Mouse (Mus musculus) thymus, adult 2 months (tissue): ENCODE measurements at regions not wholly inside any gene's neighbourhood (a gene's known extent, or its start where the extent isn't known, plus 50 kb on each side); places are given as distances from the start of the nearest gene placed in this dataset.

Experiments
- DNase-seq: peaks from one replicate; pipeline ENCODE4 v3.0.0; 2021
- H3K27ac ChIP-seq: fragments of 200-500 bp; 2 replicates; pipeline ENCODE4 v1.5.1; 2012; ENCODE audit warnings: low read length, control low read depth; ENCODE audit not compliant: control insufficient read depth, insufficient read depth
- H3K27me3 ChIP-seq: fragments of 200-500 bp; 2 replicates; pipeline ENCODE4 v1.6.1; 2012; ENCODE audit warnings: mild to moderate bottlenecking, low read length, moderate library complexity, mixed read lengths; ENCODE audit not compliant: control insufficient read depth, insufficient read depth
- H3K36me3 ChIP-seq: fragments of 200-500 bp; 2 replicates; pipeline ENCODE4 v1.6.1; 2012; ENCODE audit warnings: mild to moderate bottlenecking, low read length, moderate library complexity; ENCODE audit not compliant: control insufficient read depth, insufficient read depth
- H3K4me1 ChIP-seq: fragments of 200-500 bp; replicated peaks from 2 replicates; pipeline ENCODE4 v1.6.1; 2012; ENCODE audit warnings: low read length; ENCODE audit not compliant: control insufficient read depth, insufficient read depth
- H3K4me3 ChIP-seq: fragments of 200-500 bp; 2 replicates; pipeline ENCODE4 v1.5.1; 2012; ENCODE audit warnings: mild to moderate bottlenecking, low read length, control low read depth, moderate library complexity; ENCODE audit not compliant: control insufficient read depth, insufficient read depth
- CTCF ChIP-seq: fragments of 200-500 bp; IDR thresholded peaks from 2 replicates; pipeline ENCODE4 v1.5.1; 2012; ENCODE audit warnings: mild to moderate bottlenecking, control low read depth, low read length, moderate library complexity, borderline replicate concordance; ENCODE audit not compliant: control insufficient read depth, poor library complexity, insufficient read depth; ENCODE audit errors: extremely low read depth
- POLR2A ChIP-seq: fragments of 200-500 bp; IDR thresholded peaks from 2 replicates; pipeline ENCODE4 v1.6.1; 2012; ENCODE audit warnings: mild to moderate bottlenecking, low read length, control low read depth, moderate library complexity; ENCODE audit not compliant: control insufficient read depth, poor library complexity, insufficient read depth; ENCODE audit errors: extremely low read depth
- WGBS: fragments of 180-500 bp; shearing (Covaris S2); methylation state at CpG from one replicate; pipeline ENCODE4 v1.1.7; 2018; 5-methylcytosine and 5-hydroxymethylcytosine counted together

DNA sequence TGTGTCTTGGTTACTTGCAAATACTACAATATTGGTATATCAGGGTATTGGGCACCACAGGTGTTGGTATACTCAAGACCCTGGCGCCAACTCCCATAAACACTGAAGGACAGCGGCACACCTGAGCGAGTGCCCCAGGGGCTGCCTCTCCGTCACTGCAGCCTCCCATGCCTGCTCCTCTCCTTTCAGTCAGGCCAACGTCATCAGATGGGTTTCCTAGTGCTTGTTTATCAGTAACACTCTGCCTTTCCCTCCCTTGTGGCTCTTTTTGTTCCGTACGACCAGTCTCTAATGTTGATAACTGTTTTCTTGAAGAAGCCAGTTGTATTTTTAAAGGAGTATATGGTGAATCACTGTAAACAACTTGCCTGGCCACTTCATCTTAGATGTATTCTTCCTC lies 129.4 kb downstream of the Pdgfra start:
- TF ChIP-seq POLR2A, result no peak
- no peak for TF ChIP-seq CTCF
- Histone ChIP-seq H3K4me3 (no peak overlapping the region), H3K36me3 (no peaks in the 10 kb centered on the region), H3K27ac (no peak overlapping the region), H3K27me3 (no peaks in the 10 kb centered on the region), H3K4me1 (peaks cover 9% of the 10 kb centered on the region)
- 95% methylated on average over 7 of the region's 7 CpGs for WGBS
- DNase-seq, result no peak

DNA sequence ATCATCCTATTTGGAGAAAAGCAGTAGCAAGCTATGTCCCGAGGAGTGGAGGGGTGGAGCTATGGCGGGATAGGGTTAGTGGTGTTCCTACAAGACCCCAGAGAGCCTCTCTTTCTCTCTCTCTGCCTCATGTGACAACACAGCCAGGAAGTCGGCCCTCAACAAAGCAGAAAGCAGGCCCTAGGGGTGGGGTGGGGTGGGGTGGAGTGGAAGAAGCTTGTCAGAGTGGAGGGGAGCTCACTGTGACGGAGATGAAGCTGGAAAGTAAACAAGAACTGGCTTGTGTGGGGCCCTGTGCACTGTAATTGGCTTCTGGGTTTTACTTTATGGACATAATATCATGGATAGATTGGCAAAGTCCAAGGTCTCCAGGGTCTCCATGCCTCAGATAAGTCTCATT lies 130.5 kb downstream of the Pdgfra start:
- no peak overlapping the region for H3K4me3 ChIP-seq
- no peak overlapping the region for H3K27ac ChIP-seq
- TF ChIP-seq CTCF, result no peak
- no peak for TF ChIP-seq POLR2A
- H3K36me3 ChIP-seq, result no peaks in the 10 kb centered on the region
- H3K27me3 ChIP-seq, result no peaks in the 10 kb centered on the region
- peaks cover 9% of the 10 kb centered on the region for H3K4me1 ChIP-seq
- 69% methylated on average over 4 of the region's 4 CpGs for WGBS
- DNase-seq, result no peak

DNA sequence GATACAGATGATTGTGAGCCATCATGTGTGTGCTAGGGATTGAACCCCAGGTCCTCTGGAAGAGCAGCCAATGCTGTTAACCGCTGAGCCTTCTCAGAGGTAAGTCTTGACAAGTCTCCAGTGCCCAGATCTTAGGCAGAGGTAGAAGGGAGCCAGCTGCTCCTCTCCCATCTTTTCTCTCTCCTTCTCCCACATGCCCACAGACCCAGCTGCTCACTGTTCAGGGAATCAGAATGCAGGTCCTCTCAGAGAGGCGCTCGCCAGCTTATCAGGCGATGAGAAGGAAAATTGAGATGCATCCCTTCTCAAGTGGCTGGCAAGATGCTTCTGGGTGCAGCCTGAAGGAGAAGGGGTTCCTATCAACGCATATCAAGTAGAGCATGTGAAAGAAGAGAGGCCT lies 131.7 kb downstream of the Pdgfra start:
- Histone ChIP-seq H3K36me3 (no peaks in the 10 kb centered on the region), H3K27me3 (no peaks in the 10 kb centered on the region), H3K4me1 (peaks cover 9% of the 10 kb centered on the region), H3K27ac (no peak overlapping the region), H3K4me3 (no peak overlapping the region)
- 96% methylated on average over 5 of the region's 5 CpGs for WGBS
- no peak for TF ChIP-seq POLR2A
- TF ChIP-seq CTCF, result no peak
- DNase-seq, result no peak

DNA sequence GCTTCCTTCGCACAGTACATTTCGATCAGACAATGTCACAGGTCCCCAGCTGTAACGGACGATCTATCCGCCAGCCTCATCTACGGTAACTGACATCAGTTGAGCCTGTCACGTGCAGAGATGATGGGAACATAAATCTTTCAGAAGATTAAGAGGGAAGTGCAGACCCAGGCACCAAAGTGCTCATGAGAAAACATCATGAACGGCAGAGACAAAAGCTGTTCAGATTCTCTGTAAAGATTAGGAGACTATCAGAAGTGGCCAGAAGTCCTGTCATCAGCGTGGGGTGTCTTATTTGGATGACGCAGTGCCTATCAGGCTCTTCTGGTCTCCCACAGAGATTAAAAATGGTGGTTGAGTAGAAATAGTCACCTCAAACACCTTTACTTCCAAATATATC lies 133.9 kb downstream of the Pdgfra start:
- no peaks in the 10 kb centered on the region for H3K27me3 ChIP-seq
- peaks cover 9% of the 10 kb centered on the region for H3K4me1 ChIP-seq
- H3K36me3 ChIP-seq, result no peaks in the 10 kb centered on the region
- WGBS, result 9% methylated on average over 10 of the region's 10 CpGs
- no peak for TF ChIP-seq POLR2A
- no peak for TF ChIP-seq CTCF
- DNase-seq, result no peak
- no peak overlapping the region for H3K4me3 ChIP-seq
- H3K27ac ChIP-seq, result no peak overlapping the region

DNA sequence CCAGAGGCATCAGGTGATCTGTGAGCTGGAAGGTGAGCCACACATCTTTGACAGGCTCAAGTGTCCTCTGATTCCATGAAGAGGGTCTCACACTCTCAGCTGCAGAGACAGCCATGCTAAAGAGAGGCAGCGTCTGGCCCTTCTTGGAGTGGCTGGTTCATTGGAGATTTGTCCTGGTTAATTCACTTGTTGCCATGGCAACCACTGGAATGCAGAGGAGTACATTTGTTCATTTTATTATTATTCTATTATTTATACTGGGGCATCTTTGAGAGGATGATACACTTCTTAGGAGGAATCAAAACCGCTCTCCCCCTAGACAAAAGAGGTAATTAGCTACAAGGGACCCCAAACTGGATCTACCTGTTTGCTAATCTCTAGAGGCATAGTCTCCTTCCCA lies 143.6 kb downstream of the Pdgfra start:
- no peak for DNase-seq
- no peak overlapping the region for H3K27ac ChIP-seq
- no peaks in the 10 kb centered on the region for H3K27me3 ChIP-seq
- H3K36me3 ChIP-seq, result no peaks in the 10 kb centered on the region
- TF ChIP-seq POLR2A (no peak), CTCF (no peak)
- WGBS, result 99% methylated on average over 2 of the region's 2 CpGs
- no peaks in the 10 kb centered on the region for H3K4me1 ChIP-seq
- no peak overlapping the region for H3K4me3 ChIP-seq

DNA sequence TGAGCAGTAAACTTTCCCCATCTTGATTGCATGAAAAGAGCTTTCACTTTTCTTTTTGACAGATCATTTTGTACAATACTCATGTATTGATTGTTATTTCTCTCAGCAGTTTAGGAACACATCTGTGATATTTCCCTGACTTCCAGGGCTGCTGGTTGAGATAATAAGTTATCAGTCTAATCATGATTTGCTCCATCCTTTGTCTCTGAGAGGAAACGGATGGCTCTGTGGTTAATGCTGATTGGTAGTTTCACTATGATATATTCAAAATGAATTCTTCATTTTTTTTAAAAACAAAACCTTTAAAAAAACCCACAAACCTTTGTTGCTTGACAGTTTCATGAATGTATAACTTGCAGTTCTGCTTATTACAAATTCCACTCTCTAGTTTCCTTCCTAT lies 160.8 kb downstream of the Pdgfra start:
- H3K27ac ChIP-seq, result no peak overlapping the region
- H3K27me3 ChIP-seq, result no peaks in the 10 kb centered on the region
- no peaks in the 10 kb centered on the region for H3K36me3 ChIP-seq
- H3K4me1 ChIP-seq, result no peaks in the 10 kb centered on the region
- WGBS, result 16% methylated on average over 1 of the region's 1 CpGs
- DNase-seq, result no peak
- no peak for TF ChIP-seq CTCF
- no peak overlapping the region for H3K4me3 ChIP-seq

DNA sequence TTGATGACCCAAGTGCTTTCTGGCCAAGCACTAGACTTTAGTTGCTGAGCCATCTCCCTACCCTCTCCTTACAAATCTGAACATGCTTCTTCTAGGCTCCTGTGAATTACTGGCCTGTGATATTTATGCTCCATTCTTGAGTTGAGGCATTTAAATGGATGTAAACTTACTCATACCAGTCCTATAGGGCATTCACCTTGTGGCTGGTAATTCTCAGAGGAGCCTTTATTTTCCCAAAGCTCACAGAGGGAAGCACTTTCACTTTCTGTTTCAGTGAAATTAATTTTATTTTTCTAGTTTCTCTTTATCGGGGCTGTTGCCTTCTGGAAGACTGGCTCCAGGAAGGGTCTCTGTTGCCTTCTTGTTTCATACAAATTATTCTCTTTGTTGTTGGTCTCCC lies 163.9 kb downstream of the Pdgfra start:
- H3K4me1 ChIP-seq, result no peaks in the 10 kb centered on the region
- H3K27ac ChIP-seq, result no peak overlapping the region
- DNase-seq, result no peak
- no peak overlapping the region for H3K4me3 ChIP-seq
- 0% methylated on average over 1 of the region's 1 CpGs for WGBS
- no peaks in the 10 kb centered on the region for H3K27me3 ChIP-seq
- TF ChIP-seq CTCF, result no peak
- no peak for TF ChIP-seq POLR2A
- H3K36me3 ChIP-seq, result no peaks in the 10 kb centered on the region
